Mouse (Mus musculus) MEL (cell line): ENCODE measurements around the gene Map7. TPM values are rescaled to one million over a fixed set of nuclear protein-coding genes. Genes with fewer than 3 reads are reported as not detected.

Experiments used
- DNase-seq: peaks from one replicate; pipeline ENCODE4 v3.0.0; 2011; ENCODE audit warnings: low read depth, low spot score
- H3K27ac ChIP-seq: 2 replicates; pipeline ENCODE4 v1.5.1; 2012; ENCODE audit warnings: low read depth, mild to moderate bottlenecking, control low read depth, low read length, moderate library complexity; ENCODE audit not compliant: control insufficient read depth
- H3K27me3 ChIP-seq, 2 experiments: fragments of 150-350 bp in 1 of 2; sonication (generic) in 1 of 2; 2 replicates each; pipeline ENCODE4 v1.6.1; 2012; ENCODE audit warnings: low read length in 2 of 2, mild to moderate bottlenecking in 2 of 2, improper control_type of control experiment in 1 of 2, moderate library complexity in 1 of 2; ENCODE audit not compliant: insufficient read depth in 2 of 2, control insufficient read depth in 1 of 2
- H3K36me3 ChIP-seq, 2 experiments: 2 replicates each; pipeline ENCODE4 v1.6.1; 2012 to 2014; ENCODE audit warnings: low read length in 2 of 2, improper control_type of control experiment in 1 of 2, inconsistent platforms in 1 of 2, mild to moderate bottlenecking in 1 of 2; ENCODE audit not compliant: insufficient read depth in 2 of 2, control insufficient read depth in 1 of 2
- H3K4me1 ChIP-seq, 2 experiments: fragments of 150-350 bp in 1 of 2; sonication (generic) in 1 of 2; 2 replicates each; pipeline ENCODE4 v1.6.1; 2012; ENCODE audit warnings: low read length in 2 of 2, improper control_type of control experiment in 1 of 2, mild to moderate bottlenecking in 1 of 2; ENCODE audit not compliant: insufficient read depth in 2 of 2, control insufficient read depth in 1 of 2
- H3K4me3 ChIP-seq, 2 experiments: fragments of 150-350 bp in 1 of 2; sonication (generic) in 1 of 2; 2 replicates each; pipeline ENCODE4 v1.5.1; 2012; ENCODE audit warnings: low read depth in 2 of 2, low read length in 2 of 2, mild to moderate bottlenecking in 2 of 2, moderate library complexity in 2 of 2, control low read depth in 1 of 2, improper control_type of control experiment in 1 of 2; ENCODE audit not compliant: control insufficient read depth in 1 of 2, insufficient read depth in 1 of 2
- H3K79me2 ChIP-seq: 2 replicates; pipeline ENCODE4 v1.6.1; 2012; ENCODE audit warnings: mild to moderate bottlenecking, low read length, moderate library complexity; ENCODE audit not compliant: control insufficient read depth, poor library complexity, insufficient read depth
- H3K9ac ChIP-seq: 2 replicates; pipeline ENCODE4 v1.6.1; 2012; ENCODE audit warnings: low read depth, mild to moderate bottlenecking, control low read depth, low read length, moderate library complexity; ENCODE audit not compliant: control insufficient read depth, poor library complexity, severe bottlenecking
- H3K9me3 ChIP-seq: fragments of 150-350 bp; sonication (generic); replicated peaks from 2 replicates; pipeline ENCODE4 v1.6.1; 2012; ENCODE audit warnings: mild to moderate bottlenecking, low read length, improper control_type of control experiment, moderate library complexity; ENCODE audit not compliant: insufficient read depth
- CHD1 ChIP-seq: IDR thresholded peaks from 2 replicates; pipeline ENCODE4 v1.6.1; 2012; ENCODE audit warnings: low read depth, mild to moderate bottlenecking, inconsistent platforms, low read length, improper control_type of control experiment
- CTCF ChIP-seq, 3 experiments: IDR thresholded peaks in 2 of 3; conservative IDR thresholded peaks in 1 of 3; 2 replicates each; pipeline ENCODE4 v1.5.1; 2011 to 2012; ENCODE audit warnings: low read length in 3 of 3, low read depth in 2 of 3, mild to moderate bottlenecking in 2 of 3, improper control_type of control experiment in 1 of 3, inconsistent platforms in 1 of 3, mixed read lengths in 1 of 3, moderate library complexity in 1 of 3; ENCODE audit not compliant: control insufficient read depth in 1 of 3, insufficient read depth in 1 of 3, poor library complexity in 1 of 3, severe bottlenecking in 1 of 3
- E2F4 ChIP-seq: IDR thresholded peaks from 2 replicates; pipeline ENCODE4 v1.6.1; 2011; ENCODE audit warnings: low read depth, low read length, improper control_type of control experiment, borderline replicate concordance
- ELF1 ChIP-seq: IDR thresholded peaks from 2 replicates; pipeline ENCODE4 v1.6.1; 2014; ENCODE audit warnings: low read depth, mild to moderate bottlenecking, inconsistent platforms, low read length, improper control_type of control experiment, moderate library complexity
- ETS1 ChIP-seq: IDR thresholded peaks from 2 replicates; pipeline ENCODE4 v1.6.1; 2012; ENCODE audit warnings: low read depth, mild to moderate bottlenecking, inconsistent platforms, low read length, improper control_type of control experiment, moderate library complexity
- GATA1 ChIP-seq: IDR thresholded peaks from 2 replicates; pipeline ENCODE4 v1.6.1; 2011; ENCODE audit warnings: low read depth, low read length, improper control_type of control experiment
- MAZ ChIP-seq: IDR thresholded peaks from 2 replicates; pipeline ENCODE4 v1.6.1; 2012; ENCODE audit warnings: low read depth, mild to moderate bottlenecking, inconsistent platforms, low read length, improper control_type of control experiment
- POLR2AphosphoS2 ChIP-seq: IDR thresholded peaks from 2 replicates; pipeline ENCODE4 v1.6.1; 2011; ENCODE audit warnings: low read length, improper control_type of control experiment
- POLR2AphosphoS5 ChIP-seq: IDR thresholded peaks from 2 replicates; pipeline ENCODE4 v1.6.1; 2012; ENCODE audit warnings: low read depth, borderline replicate concordance, mild to moderate bottlenecking, inconsistent platforms, low read length, moderate library complexity, mixed read lengths
- RAD21 ChIP-seq: IDR thresholded peaks from 2 replicates; pipeline ENCODE4 v1.6.1; 2011; ENCODE audit warnings: mild to moderate bottlenecking, low read depth, low read length, improper control_type of control experiment
- UBTF ChIP-seq: IDR thresholded peaks from 2 replicates; pipeline ENCODE4 v1.6.1; 2012; ENCODE audit warnings: low read depth, mild to moderate bottlenecking, inconsistent platforms, low read length, improper control_type of control experiment, moderate library complexity, borderline replicate concordance; ENCODE audit not compliant: insufficient read depth
- USF1 ChIP-seq: IDR thresholded peaks from 2 replicates; pipeline ENCODE4 v1.6.1; 2014; ENCODE audit warnings: low read depth, mild to moderate bottlenecking, inconsistent platforms, low read length, improper control_type of control experiment, moderate library complexity
- ZC3H11A ChIP-seq: IDR thresholded peaks from 2 replicates; pipeline ENCODE4 v1.6.1; 2012; ENCODE audit warnings: low read depth, mild to moderate bottlenecking, inconsistent platforms, low read length, improper control_type of control experiment
- ZMIZ1 ChIP-seq: IDR thresholded peaks from 2 replicates; pipeline ENCODE4 v1.6.1; 2012; ENCODE audit warnings: low read depth, mild to moderate bottlenecking, inconsistent platforms, low read length, improper control_type of control experiment, moderate library complexity
- polyA plus RNA-seq, 2 experiments: library from polyadenylated mRNA; stranded (reverse) in 1 of 2; unstranded in 1 of 2; fragments of >175 nt in 1 of 2; fragments of >200 nt in 1 of 2; gene quantifications; 2 replicates each; pipeline versions ENCODE4 v1.2.1 to v1.2.4; 2012; ENCODE audit warnings: low replicate concordance in 2 of 2, low read depth in 1 of 2; ENCODE audit not compliant: insufficient read length in 2 of 2, insufficient read depth in 1 of 2, missing spikeins in 1 of 2
- total RNA-seq: library from RNA; depleted of rRNA; stranded (reverse); fragments of 300-350 nt; gene quantifications from 2 replicates; pipeline ENCODE4 v1.2.3, GENCODE M21; 2012

The Map7 gene
- total and polyA plus RNA-seq, 3 experiments: 3.1 to 9.5 TPM; not detected in 1

DNA sequence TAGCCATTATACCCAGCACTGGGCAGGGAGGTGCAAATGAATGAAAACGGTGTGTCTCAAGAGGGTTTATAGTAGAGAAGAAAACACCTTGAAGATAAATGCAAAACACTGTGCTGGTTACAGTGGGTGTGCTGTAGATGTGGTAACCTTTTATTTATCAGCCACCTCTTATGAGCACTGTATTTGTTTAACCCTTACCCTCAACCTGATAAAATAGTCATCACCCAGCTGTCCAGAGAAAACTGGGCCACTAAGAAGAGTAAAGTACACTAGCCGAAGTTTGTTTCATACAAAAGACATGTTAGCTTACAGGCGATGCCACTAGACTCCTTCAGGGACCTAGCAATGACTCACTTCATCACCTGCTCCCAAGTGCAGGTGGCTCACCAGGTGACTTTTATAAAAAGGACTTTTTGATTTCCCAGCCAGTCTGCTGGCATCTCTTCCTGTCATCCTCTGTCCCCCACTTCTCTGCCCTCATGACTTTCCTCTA lies 21.0 kb downstream of the Map7 start:
- no peaks in the 10 kb centered on the region for H3K4me1 ChIP-seq
- H3K27ac ChIP-seq: no peak overlapping the region
- H3K36me3 ChIP-seq: no peaks in the 10 kb centered on the region
- H3K4me3 ChIP-seq: no peak overlapping the region
- H3K27me3 ChIP-seq: no peaks in the 10 kb centered on the region
- TF ChIP-seq POLR2AphosphoS2 (no peak), ZC3H11A (no peak), ETS1 (no peak), E2F4 (no peak), POLR2AphosphoS5 (no peak), ELF1 (no peak), RAD21 (no peak), ZMIZ1 (no peak), GATA1 (no peak), MAZ (no peak), CTCF (IDR thresholded peaks at IDR 0.05 in 2 of 3, conservative IDR thresholded peaks at IDR 0.05 in 1 of 3; ENCODE audit: control insufficient read depth in 1 of 3, insufficient read depth in 1 of 3, low read depth in 2 of 3, low read length in 3 of 3, poor library complexity in 1 of 3, severe bottlenecking in 1 of 3) (no peak), UBTF (no peak)
- TF ChIP-seq, all 39 proteins: peak for 0
- DNase-seq: no peak
- Histone ChIP-seq H3K9me3 (no peaks in the 10 kb centered on the region), H3K79me2 (no peaks in the 10 kb centered on the region), H3K9ac (no peak overlapping the region)

DNA sequence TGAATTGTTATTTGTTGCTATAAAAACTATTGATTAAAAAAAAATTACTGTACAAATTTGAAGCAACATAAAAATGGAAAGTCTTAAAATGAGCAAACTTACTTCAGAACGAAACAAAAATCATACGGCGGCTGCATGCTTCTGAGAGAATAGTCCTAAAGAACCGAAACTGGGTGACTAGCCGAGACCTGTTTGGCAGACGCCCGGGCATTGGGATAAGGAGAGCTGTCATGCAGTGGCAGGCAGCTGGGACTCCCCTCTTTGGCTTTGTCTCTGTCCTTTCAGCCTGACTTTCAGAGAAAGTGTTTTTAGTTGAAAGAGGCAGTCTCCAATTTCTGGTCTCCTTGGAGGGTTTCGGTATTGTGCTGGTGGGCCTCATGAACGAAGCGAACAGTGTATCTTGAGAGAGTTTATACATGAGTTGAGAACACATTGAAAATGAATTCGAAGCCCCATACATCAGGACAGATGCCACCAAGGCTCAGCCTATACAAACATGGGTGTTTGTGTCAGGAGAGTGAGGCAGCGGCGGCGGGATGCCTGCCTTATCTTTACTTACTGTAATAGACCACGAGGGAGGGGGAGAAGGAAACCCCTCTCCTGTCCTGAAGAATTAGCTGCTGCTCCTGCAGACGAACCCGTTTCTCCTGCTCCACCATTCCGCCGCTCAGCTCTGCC lies 21.8 kb downstream of the Map7 start:
- Histone ChIP-seq H3K9ac (no peak overlapping the region), H3K9me3 (no peaks in the 10 kb centered on the region), H3K36me3 (no peaks in the 10 kb centered on the region), H3K4me3 (no peak overlapping the region), H3K27me3 (no peaks in the 10 kb centered on the region), H3K4me1 (no peaks in the 10 kb centered on the region), H3K79me2 (no peaks in the 10 kb centered on the region), H3K27ac (no peak overlapping the region)
- no peak for TF ChIP-seq CHD1
- DNase-seq: no peak

DNA sequence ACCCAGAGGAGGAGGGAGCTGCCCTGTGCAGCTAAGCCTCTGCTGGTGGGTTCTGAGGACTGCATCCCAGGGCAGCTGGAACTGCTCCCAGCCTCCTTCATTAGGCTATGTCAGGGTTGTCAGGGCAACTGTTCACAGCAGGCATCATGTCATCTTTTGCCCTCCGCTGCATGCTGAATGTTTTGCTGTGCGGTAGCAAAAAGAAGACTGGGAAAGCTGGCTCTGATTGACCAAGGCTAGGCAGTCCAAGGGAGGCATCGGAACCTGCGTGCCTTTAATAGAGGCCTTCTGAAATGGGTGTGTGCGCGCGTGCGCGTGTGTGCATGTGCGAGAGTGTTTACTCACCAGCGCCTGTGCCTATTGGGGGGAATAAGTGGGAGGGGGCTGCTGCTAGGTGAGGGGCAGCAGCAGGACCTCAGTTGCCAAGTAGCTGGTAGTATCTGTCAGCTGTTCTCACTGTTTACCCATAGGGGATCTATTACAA lies 22.4 kb downstream of the Map7 start:
- DNase-seq: no peak
- Histone ChIP-seq H3K9ac (no peak overlapping the region), H3K4me3 (no peak overlapping the region), H3K36me3 (no peaks in the 10 kb centered on the region), H3K79me2 (no peaks in the 10 kb centered on the region), H3K4me1 (no peaks in the 10 kb centered on the region), H3K27me3 (no peaks in the 10 kb centered on the region), H3K27ac (no peak overlapping the region), H3K9me3 (no peaks in the 10 kb centered on the region)
- TF ChIP-seq USF1: no peak
- no peak for TF ChIP-seq ELF1
- peak in 1 of 3 experiments; percentile 14; a peak in 2 of 6 replicates for TF ChIP-seq CTCF (IDR thresholded peaks at IDR 0.05 in 2 of 3, conservative IDR thresholded peaks at IDR 0.05 in 1 of 3; ENCODE audit: control insufficient read depth in 1 of 3, insufficient read depth in 1 of 3, low read depth in 2 of 3, low read length in 3 of 3, poor library complexity in 1 of 3, severe bottlenecking in 1 of 3)
- TF ChIP-seq E2F4: no peak
